Mouse (Mus musculus) liver, embryonic 14.5 days (tissue): Measurements from ENCODE around the gene Glrx5.

Experiments
- CTCF ChIP-seq: IDR thresholded peaks from 2 replicates; pipeline ENCODE4 v1.5.1; 2016; ENCODE audit warnings: antibody characterized with exemption, low read depth, control low read depth
- EP300 ChIP-seq: IDR thresholded peaks from 2 replicates; pipeline ENCODE4 v1.6.1; 2016; ENCODE audit warnings: antibody characterized with exemption, low read depth

DNA sequence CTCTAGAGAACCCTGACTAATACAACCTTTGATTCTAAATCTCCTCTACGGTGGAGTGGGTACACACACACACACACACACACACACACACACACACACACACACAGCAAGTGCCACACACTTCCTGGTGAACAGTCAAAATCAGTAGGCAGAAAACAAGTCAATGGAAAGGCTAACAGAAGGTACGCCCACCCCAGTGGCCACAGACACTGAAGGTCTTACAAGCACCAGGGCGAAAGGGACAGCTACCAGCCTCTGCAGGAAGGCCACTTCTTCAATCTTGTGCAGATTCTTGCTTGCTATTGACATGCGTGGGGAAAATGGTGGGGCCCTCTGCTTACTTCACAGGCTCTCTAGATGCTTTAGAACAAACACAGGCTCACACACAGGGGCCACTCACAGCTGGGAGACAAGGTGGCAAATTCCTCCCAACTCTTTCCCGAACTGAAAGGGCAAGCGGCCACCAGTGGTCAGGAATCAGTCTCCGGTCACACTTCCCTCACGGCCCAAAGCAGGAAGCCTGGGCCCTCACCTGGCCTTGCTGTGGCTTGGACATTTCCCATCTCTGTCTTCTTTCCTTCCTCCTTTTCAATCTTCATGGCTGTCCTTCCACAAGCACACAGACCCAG, 10.9 kb upstream of the Glrx5 start:
- TF ChIP-seq CTCF: no peak
- no peak for TF ChIP-seq EP300
